Mouse (Mus musculus) lung, embryonic 16.5 days (tissue): Measurements from ENCODE around the gene Sesn2. TPM values are rescaled to one million over a fixed set of nuclear protein-coding genes. Genes with fewer than 3 reads are reported as not detected.
A peak's percentile ranks its signal among the peaks of the same experiment; 100 is the strongest.
"Not testable (repeated sequence)": the region's sequence is repeated elsewhere in the genome, so short reads cannot be mapped to it uniquely, and the experiment has no call there.

Experiments
- ATAC-seq: fragments of 200-750 bp; cut with Nextera tagmentation; 2 replicates; pipeline ENCODE4 v1.8.0; 2017; ENCODE audit warnings: low read depth, mild to moderate bottlenecking, moderate library complexity
- H3K27ac ChIP-seq: fragments of 300-500 bp; sonication (generic); 2 replicates; pipeline ENCODE4 v1.5.1; 2014; ENCODE audit warnings: mild to moderate bottlenecking, control low read depth, low read length
- H3K27me3 ChIP-seq: fragments of 300-500 bp; sonication (generic); 2 replicates; pipeline ENCODE4 v1.6.1; 2014; ENCODE audit warnings: low read depth, low read length, mixed read lengths; ENCODE audit not compliant: control insufficient read depth, insufficient read depth
- H3K36me3 ChIP-seq: fragments of 300-500 bp; sonication (generic); 2 replicates; pipeline ENCODE4 v1.6.1; 2014; ENCODE audit warnings: low read length; ENCODE audit not compliant: control insufficient read depth, insufficient read depth
- H3K4me1 ChIP-seq: fragments of 300-500 bp; sonication (generic); replicated peaks from 2 replicates; pipeline ENCODE4 v1.6.1; 2014; ENCODE audit warnings: low read length, mixed read lengths; ENCODE audit not compliant: control insufficient read depth, insufficient read depth
- H3K4me2 ChIP-seq: fragments of 300-500 bp; sonication (generic); 2 replicates; pipeline ENCODE4 v1.6.1; 2014; ENCODE audit warnings: low read depth, low read length, control low read depth
- H3K4me3 ChIP-seq: fragments of 300-500 bp; sonication (generic); 2 replicates; pipeline ENCODE4 v1.5.1; 2014; ENCODE audit warnings: mild to moderate bottlenecking, low read length, control low read depth
- H3K9ac ChIP-seq: fragments of 300-500 bp; sonication (generic); 2 replicates; pipeline ENCODE4 v1.6.1; 2014; ENCODE audit warnings: low read length, control low read depth
- H3K9me3 ChIP-seq: fragments of 300-500 bp; sonication (generic); 2 replicates; pipeline ENCODE4 v1.6.1; 2016; ENCODE audit warnings: low read length; ENCODE audit not compliant: control insufficient read depth
- WGBS: fragments of 180-500 bp; shearing (Covaris S2); extraction: QIAGEN DNeasy Blood & Tissue Kit; methylation state at CpG from one replicate; pipeline ENCODE4 v1.1.7; 2014; 5-methylcytosine and 5-hydroxymethylcytosine counted together
- polyA plus RNA-seq: library from polyadenylated mRNA; unstranded; fragments of >200 nt; fragmentation: Nextera tagmentation; extraction: Ambion mirVana; gene quantifications from 2 replicates; pipeline ENCODE4 v1.2.1, GENCODE M21; 2015

Sesn2 gene
- polyA plus RNA-seq, 1 experiment from 2014 or later: 12.3 TPM

- WGBS: 90% methylated on average over 14 of the region's 15 CpGs
- Histone ChIP-seq H3K9me3 (no peaks in the 10 kb centered on the region), H3K4me2 (no peak overlapping the region), H3K27ac (no peak overlapping the region), H3K36me3 (peaks cover 10% of the 10 kb centered on the region; the same call in 1 of the 2 replicates), H3K9ac (no peak overlapping the region), H3K4me3 (no peak overlapping the region), H3K27me3 (no peaks in the 10 kb centered on the region), H3K4me1 (peaks cover 8% of the 10 kb centered on the region)
- ATAC-seq: no peak
Measured at GRCm38 (mm10) chr4:132490273-132491010, 19.9 kb downstream of the Sesn2 start.

- Histone ChIP-seq H3K4me3 (no peak overlapping the region), H3K4me2 (0 out of 2 replicates have a peak overlapping the region, but pooled peaks have one; percentile 7), H3K27ac (0 out of 2 replicates have a peak overlapping the region, but pooled peaks have one; percentile 20), H3K9me3 (no peaks in the 10 kb centered on the region), H3K27me3 (no peaks in the 10 kb centered on the region), H3K36me3 (peaks cover 3% of the 10 kb centered on the region; the same call in 1 of the 2 replicates), H3K9ac (no peak overlapping the region), H3K4me1 (peaks cover 8% of the 10 kb centered on the region)
- 51% methylated on average over 6 of the region's 6 CpGs for WGBS
- ATAC-seq: peak; percentile 61; the same call in 1 of the 2 replicates
Measured at GRCm38 (mm10) chr4:132488976-132489375, 21.3 kb downstream of the Sesn2 start.

DNA sequence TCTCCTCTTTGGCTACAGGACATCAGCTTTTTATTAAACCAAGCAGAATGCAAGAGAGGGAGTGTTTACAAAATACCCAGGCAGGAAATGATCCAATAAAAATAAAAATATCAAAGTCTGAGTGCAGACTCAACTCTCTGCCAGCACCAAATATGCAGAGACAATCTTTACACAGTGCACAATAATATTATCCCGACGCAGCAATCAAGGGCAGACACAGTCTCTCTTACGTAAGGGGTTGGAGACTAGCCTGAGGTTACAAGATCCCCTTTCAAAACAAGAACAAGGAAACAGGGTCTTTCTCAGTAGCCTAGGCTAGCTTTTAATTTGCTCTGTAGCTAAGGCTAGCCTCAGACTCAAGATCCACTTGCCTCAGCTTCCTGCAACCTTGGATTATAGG lies 21.8 kb downstream of the Sesn2 start:
- no peak overlapping the region for H3K4me3 ChIP-seq
- peak overlapping the region; percentile 13; the same call in 1 of the 2 replicates for H3K9ac ChIP-seq
- WGBS: 56% methylated on average over 3 of the region's 3 CpGs
- H3K9me3 ChIP-seq: no peaks in the 10 kb centered on the region
- no peaks in the 10 kb centered on the region for H3K27me3 ChIP-seq
- ATAC-seq: no peak
- H3K4me2 ChIP-seq: no peak overlapping the region
- 0 out of 2 replicates have a peak overlapping the region, but pooled peaks have one; percentile 20 for H3K27ac ChIP-seq
- peaks cover 8% of the 10 kb centered on the region for H3K4me1 ChIP-seq
- peaks cover 3% of the 10 kb centered on the region; the same call in 1 of the 2 replicates for H3K36me3 ChIP-seq

DNA sequence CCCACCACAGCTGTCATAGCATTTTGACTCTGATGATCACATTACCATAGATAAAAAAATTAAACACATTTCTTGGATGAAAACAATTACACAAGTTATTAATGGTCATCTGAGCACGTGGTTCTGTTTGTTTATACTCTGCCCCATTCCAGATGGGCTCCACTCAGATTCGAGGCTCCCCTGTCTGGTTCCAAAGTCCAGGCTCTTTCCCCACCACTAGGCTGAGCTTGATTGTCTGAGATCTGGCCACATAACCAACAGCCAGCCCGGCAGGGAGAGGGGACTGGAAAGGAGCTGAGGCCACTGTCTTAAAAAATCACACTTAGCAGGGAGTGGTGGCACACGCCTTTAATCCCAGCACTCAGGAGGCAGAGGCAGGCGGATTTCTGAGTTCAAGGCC lies 25.5 kb downstream of the Sesn2 start:
- H3K9me3 ChIP-seq: no peaks in the 10 kb centered on the region
- 44% methylated on average over 5 of the region's 5 CpGs for WGBS

GRCm38 (mm10) chr4:132484231-132484630 lies 26.1 kb downstream of the Sesn2 start:
- H3K27ac ChIP-seq: no peak overlapping the region
- peaks cover 6% of the 10 kb centered on the region; the same call in 1 of the 2 replicates for H3K4me1 ChIP-seq
- no peak overlapping the region for H3K4me3 ChIP-seq
- no peaks in the 10 kb centered on the region for H3K27me3 ChIP-seq
- H3K4me2 ChIP-seq: no peak overlapping the region
- no peaks in the 10 kb centered on the region for H3K9me3 ChIP-seq
- no peak for ATAC-seq
- no peak overlapping the region for H3K9ac ChIP-seq
- H3K36me3 ChIP-seq: no peaks in the 10 kb centered on the region
- WGBS: 68% methylated on average over 4 of the region's 4 CpGs

More for the DNA sequence above, 25.5 kb downstream of the Sesn2 start:
- Histone ChIP-seq H3K27ac (no peak overlapping the region), H3K4me1 (peaks cover 8% of the 10 kb centered on the region; the same call in 1 of the 2 replicates), H3K27me3 (no peaks in the 10 kb centered on the region), H3K9ac (no peak overlapping the region), H3K36me3 (no peaks in the 10 kb centered on the region), H3K4me2 (no peak overlapping the region), H3K4me3 (no peak overlapping the region)
- no peak for ATAC-seq

DNA sequence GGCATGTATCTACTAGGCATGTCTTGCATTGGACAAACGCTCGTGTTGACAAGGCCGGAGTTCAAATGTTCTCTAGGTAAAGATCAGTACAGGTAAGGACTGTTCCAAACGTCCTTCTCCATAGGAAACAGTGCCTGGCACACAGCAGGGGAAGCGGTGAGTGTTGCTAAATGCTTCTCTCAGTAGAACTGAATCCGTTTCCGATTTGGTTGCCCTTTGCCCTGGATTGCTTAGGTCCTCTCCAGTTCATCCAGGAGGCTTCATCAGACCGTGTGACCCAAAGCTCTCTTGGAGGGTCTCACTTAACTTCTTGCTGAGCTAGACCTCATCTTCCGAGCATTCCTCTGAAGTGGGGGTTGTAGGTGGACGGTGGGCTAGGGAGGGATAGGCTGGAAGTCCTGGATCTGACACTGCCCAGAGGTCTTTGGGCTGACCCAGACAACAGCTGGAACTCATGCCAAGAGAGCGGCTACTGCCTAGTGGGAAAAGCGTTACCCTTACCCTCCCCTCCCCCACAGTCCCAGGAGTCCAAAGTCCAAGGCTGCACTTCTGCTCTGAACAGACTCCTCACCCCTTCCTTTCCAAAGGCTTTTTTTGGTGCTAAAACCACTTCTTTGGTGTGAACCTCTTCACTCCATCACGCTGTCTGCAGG lies 27.2 kb downstream of the Sesn2 start:
- no peak for ATAC-seq

GRCm38 (mm10) chr4:132482104-132482503 lies 28.2 kb downstream of the Sesn2 start:
- H3K36me3 ChIP-seq, H3K4me3 ChIP-seq, H3K9me3 ChIP-seq, H3K4me2 ChIP-seq, H3K4me1 ChIP-seq, ATAC-seq, H3K9ac ChIP-seq, H3K27me3 ChIP-seq, H3K27ac ChIP-seq: not testable (repeated sequence)
- 47% methylated on average over 3 of the region's 3 CpGs for WGBS

More for the DNA sequence above, 27.2 kb downstream of the Sesn2 start:
- 61% methylated on average over 13 of the region's 13 CpGs for WGBS
- no peaks in the 10 kb centered on the region for H3K4me1 ChIP-seq
- H3K9ac ChIP-seq: no peak overlapping the region
- H3K27ac ChIP-seq: no peak overlapping the region
- H3K4me3 ChIP-seq: no peak overlapping the region
- H3K36me3 ChIP-seq: no peaks in the 10 kb centered on the region
- H3K4me2 ChIP-seq: no peak overlapping the region
- H3K9me3 ChIP-seq: no peaks in the 10 kb centered on the region
- H3K27me3 ChIP-seq: no peaks in the 10 kb centered on the region

DNA sequence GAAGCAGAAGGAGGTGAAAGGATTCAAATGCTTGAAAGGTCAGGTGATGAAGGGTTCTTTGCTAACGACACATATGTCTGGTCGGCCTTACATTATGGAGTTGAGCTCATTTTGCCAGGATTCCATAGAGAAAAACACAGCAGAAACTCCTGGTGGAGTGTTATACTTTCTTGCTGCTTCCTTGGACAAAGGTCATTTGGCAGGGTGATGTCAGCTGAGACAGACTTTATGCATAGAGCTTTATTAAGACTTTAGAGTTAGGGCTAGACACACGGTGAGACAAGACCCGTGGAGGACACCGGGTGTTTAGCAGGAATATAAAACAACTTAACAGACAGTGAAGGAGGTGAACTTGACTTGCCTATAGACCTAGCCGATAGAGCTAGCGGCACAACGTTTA lies 32.5 kb downstream of the Sesn2 start:
- no peak overlapping the region for H3K4me2 ChIP-seq
- H3K9ac ChIP-seq: no peak overlapping the region
- ATAC-seq: no peak
- H3K36me3 ChIP-seq: no peaks in the 10 kb centered on the region
- H3K27me3 ChIP-seq: no peaks in the 10 kb centered on the region
- no peaks in the 10 kb centered on the region for H3K9me3 ChIP-seq
- H3K27ac ChIP-seq: no peak overlapping the region
- WGBS: 89% methylated on average over 8 of the region's 8 CpGs
- H3K4me1 ChIP-seq: no peaks in the 10 kb centered on the region
- H3K4me3 ChIP-seq: no peak overlapping the region
